In genomic region chr6:146344732-146345131, GRCm38 (mm10) we compare ENCODE assay signal across 8 mouse cellular contexts.
DNase-seq lines count a peak whose midpoint lies in the region; ATAC-seq and TF ChIP-seq lines count a peak whose summit lies in the region.

No protein-coding gene starts in this region.

- WGBS in forebrain, postnatal 0 days = 97% methylated on average over 3 of the region's 3 CpGs
- WGBS in forebrain, embryonic 16.5 days = 94% methylated on average over 3 of the region's 3 CpGs

- DNase-seq in forebrain, postnatal 0 days = no peak
- DNase-seq in right cerebral cortex, adult 18-20 months = peak; percentile 13
- no peak for DNase-seq in right cerebral cortex, postnatal 36 days (ENCODE audit: low spot score in 2 of 2)
- peak; percentile 29 to 38 for DNase-seq in cerebellum, postnatal 36 days
- peak; percentile 30 for DNase-seq in lung, postnatal 10 days
- no peak for DNase-seq in Muller cell, postnatal 12 days (ENCODE audit: inconsistent ontology term)
- DNase-seq in ovary, adult 18-20 months (ENCODE audit: low spot score) = no peak

- peak; percentile 57 for TF ChIP-seq CTCF in forebrain, postnatal 0 days (IDR thresholded peaks at IDR 0.05; ENCODE audit: low read depth)

- no peak for ATAC-seq in forebrain, postnatal 0 days
- no peak for ATAC-seq in forebrain, embryonic 16.5 days

- H3K9me3 ChIP-seq in forebrain, postnatal 0 days (ENCODE audit: low read length) = no peaks in the 10 kb centered on the region
- no peaks in the 10 kb centered on the region for H3K9me3 ChIP-seq in forebrain, embryonic 16.5 days (ENCODE audit: control insufficient read depth, low read length)

- H3K4me3 ChIP-seq in forebrain, postnatal 0 days (ENCODE audit: low read depth, low read length) = no peak overlapping the region
- no peak overlapping the region for H3K4me3 ChIP-seq in forebrain, embryonic 16.5 days (replicated peaks; ENCODE audit: low read length)

- no peaks in the 10 kb centered on the region for H3K27me3 ChIP-seq in forebrain, postnatal 0 days (ENCODE audit: insufficient read depth, low read length)
- no peaks in the 10 kb centered on the region for H3K27me3 ChIP-seq in forebrain, embryonic 16.5 days (replicated peaks; ENCODE audit: control insufficient read depth, insufficient read depth, low read length)

- H3K36me3 ChIP-seq in forebrain, postnatal 0 days (ENCODE audit: insufficient read depth) = no peaks in the 10 kb centered on the region
- H3K36me3 ChIP-seq in forebrain, embryonic 16.5 days (ENCODE audit: control insufficient read depth, insufficient read depth) = no peaks in the 10 kb centered on the region

- peaks cover 9% of the 10 kb centered on the region; the same call in 1 of the 2 replicates for H3K4me1 ChIP-seq in forebrain, postnatal 0 days (ENCODE audit: insufficient read depth)
- peaks cover 10% of the 10 kb centered on the region for H3K4me1 ChIP-seq in forebrain, embryonic 16.5 days (replicated peaks; ENCODE audit: control insufficient read depth, insufficient read depth, low read length)

- no peak overlapping the region for H3K9ac ChIP-seq in forebrain, postnatal 0 days
- H3K9ac ChIP-seq in forebrain, embryonic 16.5 days (replicated peaks; ENCODE audit: low read depth, low read length) = no peak overlapping the region

- no peak overlapping the region for H3K4me2 ChIP-seq in forebrain, postnatal 0 days (ENCODE audit: low read depth)
- no peak overlapping the region for H3K4me2 ChIP-seq in forebrain, embryonic 16.5 days (ENCODE audit: low read length)

- H3K27ac ChIP-seq in forebrain, postnatal 0 days (ENCODE audit: low read depth, low read length) = no peak overlapping the region
- no peak overlapping the region for H3K27ac ChIP-seq in forebrain, embryonic 16.5 days (ENCODE audit: low read length)

Comparison
In these comparisons a context has a peak if more than half of its experiments do, and no peak if none do; other contexts are left out.
1. DNase-seq: peak in right cerebral cortex, adult 18-20 months (single experiment), cerebellum, postnatal 36 days (2 of 2) and lung, postnatal 10 days (single experiment); none in forebrain, postnatal 0 days (single experiment), right cerebral cortex, postnatal 36 days (0 of 2), Muller cell, postnatal 12 days (single experiment) and ovary, adult 18-20 months (single experiment).